In genomic region chr1:50665139-50665538, GRCm38 (mm10) we compare ENCODE assay signal across 16 mouse cellular contexts.
"Had no signal": no experiment of that assay in that cellular context is flagged by ENCODE, and none has a peak within 500 bp of the region (broad histone marks: within the 10 kb centered on the region; RNA-seq: fewer than 3 reads in every experiment).

No protein-coding gene starts in this region.

- H3K36me3 ChIP-seq: neural tube, embryonic 13.5 days; neural tube, embryonic 15.5 days; stomach, embryonic 15.5 days had no signal

- H3K9ac ChIP-seq: neural tube, embryonic 13.5 days; neural tube, embryonic 15.5 days; stomach, embryonic 15.5 days had no signal

- H3K27ac ChIP-seq: neural tube, embryonic 13.5 days; neural tube, embryonic 15.5 days; stomach, embryonic 15.5 days; stomach, postnatal 0 days had no signal

- H3K9me3 ChIP-seq: neural tube, embryonic 13.5 days; neural tube, embryonic 15.5 days; stomach, embryonic 15.5 days had no signal

- H3K4me2 ChIP-seq: neural tube, embryonic 13.5 days; neural tube, embryonic 15.5 days; stomach, embryonic 15.5 days had no signal

- H3K4me3 ChIP-seq: neural tube, embryonic 13.5 days; neural tube, embryonic 15.5 days; stomach, embryonic 15.5 days had no signal

- H3K4me1 ChIP-seq: neural tube, embryonic 13.5 days; neural tube, embryonic 15.5 days; stomach, embryonic 15.5 days had no signal

- H3K27me3 ChIP-seq: neural tube, embryonic 13.5 days; neural tube, embryonic 15.5 days; stomach, embryonic 15.5 days had no signal

- DNase-seq: retina, postnatal 1 day; right cerebral cortex, adult 18-20 months; right cerebral cortex, postnatal 14 days; right cerebral cortex, postnatal 25 days; right cerebral cortex, postnatal 4 days; spleen, adult 18-20 months; thymus, adult 18-20 months; thymus, adult 2 months; thymus, postnatal 14 days; thymus, postnatal 25 days; thymus, postnatal 36 days; thymus, postnatal 4 days had no signal
